ENCODE assay signal across 32 mouse cellular contexts in genomic region chr12:84046906-84047305, GRCm38 (mm10). TPM values are rescaled to one million over a fixed set of nuclear protein-coding genes. Genes with fewer than 3 reads are reported as not detected.
"Had no signal": no experiment of that assay in that cellular context is flagged by ENCODE, and none has a peak within 500 bp of the region (broad histone marks: within the 10 kb centered on the region; RNA-seq: fewer than 3 reads in every experiment).

No protein-coding gene starts in this region.

- H3K4me1 ChIP-seq: heart, embryonic 13.5 days; heart, embryonic 15.5 days; hindbrain, embryonic 10.5 days; hindbrain, embryonic 12.5 days; intestine, embryonic 15.5 days; kidney, embryonic 15.5 days; limb, embryonic 10.5 days; limb, embryonic 12.5 days; liver, embryonic 13.5 days had no signal

- H3K4me3 ChIP-seq: gastrocnemius, adult 2 months; heart, adult 2 months; heart, embryonic 13.5 days; heart, embryonic 15.5 days; hindbrain, embryonic 10.5 days; hindbrain, embryonic 12.5 days; intestine, embryonic 15.5 days; kidney, embryonic 15.5 days; limb, embryonic 10.5 days; limb, embryonic 12.5 days; liver, embryonic 13.5 days; liver, embryonic 15.5 days had no signal

- H3K27ac ChIP-seq: gastrocnemius, adult 2 months; heart, adult 2 months; heart, embryonic 13.5 days; heart, embryonic 15.5 days; hindbrain, embryonic 10.5 days; hindbrain, embryonic 12.5 days; hindbrain, embryonic 14.5 days; intestine, embryonic 15.5 days; kidney, embryonic 15.5 days; kidney, postnatal 0 days; limb, embryonic 10.5 days; limb, embryonic 12.5 days; liver, embryonic 13.5 days; liver, embryonic 15.5 days had no signal

- DNase-seq: gastrocnemius, adult 2 months; gastrocnemius, postnatal 10 days; gastrocnemius, postnatal 25 days; heart, adult 2 months; heart, postnatal 4 days; kidney, adult 18-20 months; kidney, adult 8-10 months; kidney, postnatal 14 days; kidney, postnatal 36 days; layer of hippocampus, adult 9-11 months; layer of hippocampus, postnatal 36 days; liver; liver, embryonic 13.5 days had no signal

RNA-seq across cellular contexts. Expression of gene Acot3, which starts 5.0 kb away (rescaled TPM):
- polyA plus RNA-seq: inflammation-experienced regulatory T-cells, adult 6 months; large intestine, adult 2 months had no signal

RNA-seq across cellular contexts. Expression of gene Gm49366, which starts 8.2 kb away (rescaled TPM):
- polyA plus RNA-seq: heart, adult 2 months; heart, embryonic 11.5 days; heart, embryonic 13.5 days; heart, embryonic 15.5 days; heart, postnatal 0 days; hindbrain, embryonic 10.5 days; hindbrain, embryonic 12.5 days; hindbrain, embryonic 14.5 days; hindbrain, embryonic 16.5 days; inflammation-experienced regulatory T-cells, adult 6 months; intestine, embryonic 15.5 days; intestine, postnatal 0 days; kidney, embryonic 15.5 days; kidney, postnatal 0 days; large intestine, adult 2 months; limb, embryonic 10.5 days; limb, embryonic 12.5 days; limb, embryonic 14.5 days; liver, embryonic 11.5 days; liver, embryonic 15.5 days had no signal

RNA-seq across cellular contexts. Expression of gene Acot5, which starts 22.2 kb away (rescaled TPM):
- polyA plus RNA-seq: heart, adult 2 months; heart, embryonic 11.5 days; heart, embryonic 13.5 days; heart, embryonic 15.5 days; heart, postnatal 0 days; hindbrain, embryonic 12.5 days; inflammation-experienced regulatory T-cells, adult 6 months; intestine, embryonic 15.5 days; kidney, embryonic 15.5 days; kidney, postnatal 0 days; limb, embryonic 10.5 days; limb, embryonic 12.5 days; liver, embryonic 11.5 days; liver, embryonic 13.5 days had no signal

RNA-seq across cellular contexts. Expression of gene Acot1, which starts 37.6 kb away (rescaled TPM):
- polyA plus RNA-seq: inflammation-experienced regulatory T-cells, adult 6 months had no signal
